Mouse (Mus musculus) small intestine, adult 2 months (tissue): ENCODE data around the gene Kcna2.

ENCODE experiments used
- CTCF ChIP-seq: fragments of 200-500 bp; IDR thresholded peaks from 2 replicates; pipeline ENCODE4 v1.5.1; 2012; ENCODE audit warnings: low read depth, mild to moderate bottlenecking, control low read depth, inconsistent platforms, low read length, moderate library complexity, mixed read lengths; ENCODE audit not compliant: insufficient replicate concordance, insufficient read length; ENCODE audit errors: extremely low read depth
- POLR2A ChIP-seq: fragments of 200-500 bp; IDR thresholded peaks from 2 replicates; pipeline ENCODE4 v1.6.1; 2012; ENCODE audit warnings: low read depth, mild to moderate bottlenecking, control low read depth, inconsistent platforms, low read length, moderate library complexity

DNA sequence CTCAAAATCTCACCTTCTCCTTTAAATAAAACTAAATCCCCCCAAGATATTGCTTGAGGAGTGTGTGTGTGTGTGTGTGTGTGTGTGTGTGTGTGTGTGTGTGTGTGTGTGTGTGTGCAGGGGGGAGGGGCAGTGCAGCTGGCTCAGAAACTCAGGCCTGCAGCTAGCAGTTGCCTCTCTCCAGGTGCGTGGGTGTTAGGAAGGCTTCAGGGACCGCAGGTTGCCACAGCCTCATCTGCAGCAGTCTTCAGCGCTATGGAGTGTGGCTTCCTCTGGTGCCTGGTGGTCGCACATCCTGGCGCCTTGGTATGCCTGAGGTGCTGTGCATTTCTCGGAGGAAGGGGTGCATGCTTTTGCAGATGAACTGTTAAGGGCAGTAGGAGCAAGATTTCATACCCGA lies 10.9 kb upstream of the Kcna2 start:
- TF ChIP-seq CTCF (no peak), POLR2A (no peak)
